Mouse (Mus musculus): ENCODE measurements around the gene Cyld. TPM values are rescaled to one million over a fixed set of nuclear protein-coding genes. Genes with fewer than 3 reads are reported as not detected.

The Cyld gene
- total and polyA plus RNA-seq, 3 experiments = 20.2 to 29.4 (median 22.1) TPM

DNA sequence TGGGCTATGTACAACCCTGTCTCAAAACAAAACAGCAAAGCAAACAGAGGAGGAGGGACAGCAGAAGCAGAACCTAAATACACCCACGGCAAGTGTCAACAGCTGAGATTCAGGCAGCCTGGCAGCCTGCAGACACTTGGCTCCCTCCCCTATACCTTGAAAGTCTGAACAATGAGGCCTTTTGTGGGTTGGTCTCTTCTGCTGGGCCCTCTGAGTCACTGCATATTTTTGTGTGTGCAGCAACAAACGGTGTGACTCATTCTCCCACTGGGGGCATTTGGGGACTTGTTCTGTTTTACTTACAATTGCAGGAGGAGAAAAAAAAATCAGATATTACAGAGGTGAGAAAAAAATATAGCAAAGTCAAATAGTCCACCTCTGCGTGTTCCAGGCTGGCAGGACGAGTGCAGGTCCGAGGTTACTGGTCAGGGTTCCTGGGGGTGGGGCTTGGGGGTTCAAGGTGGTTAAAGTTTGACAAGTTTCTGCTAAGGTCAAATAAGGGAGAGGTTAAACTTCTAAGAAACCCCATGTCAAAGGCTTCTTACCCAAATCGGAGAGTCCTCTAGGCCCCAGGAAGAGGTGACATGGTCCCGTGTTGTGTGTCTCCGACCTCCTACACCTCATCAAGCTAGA is 96.0 kb downstream of the Cyld start:
- Histone ChIP-seq H3K9me3 (replicated peaks; ENCODE audit: low read length) (no peaks in the 10 kb centered on the region), H3K4me3 (replicated peaks in 1 of 3; ENCODE audit: low read depth in 2 of 3, low read length in 2 of 3, poor library complexity in 1 of 3) (no peak overlapping the region), H3K9ac (ENCODE audit: insufficient read depth, low read depth) (no peak overlapping the region), H3K27me3 (replicated peaks) (no peaks in the 10 kb centered on the region), H3K79me2 (replicated peaks; ENCODE audit: control insufficient read depth, extremely low read depth, insufficient read depth, poor library complexity, severe bottlenecking) (no peaks in the 10 kb centered on the region), H3K4me2 (ENCODE audit: insufficient read depth, low read depth, poor library complexity, severe bottlenecking) (no peak overlapping the region), H3K36me3 (replicated peaks in 1 of 2; ENCODE audit: control insufficient read depth in 1 of 2, insufficient read depth in 1 of 2, low read length in 1 of 2) (no peaks in the 10 kb centered on the region), H3K4me1 (ENCODE audit: control insufficient read depth in 1 of 2, insufficient read depth in 2 of 2) (peaks cover 0 to 12% of the 10 kb centered on the region in 2 experiments; a peak in 2 of 4 replicates), H3K27ac (ENCODE audit: insufficient read depth, low read depth) (no peak overlapping the region)
- TF ChIP-seq MAZ (IDR thresholded peaks at IDR 0.05; ENCODE audit: low read depth, low read length) (no peak), NRF1 (IDR thresholded peaks at IDR 0.05; ENCODE audit: low read depth, low read length) (no peak), SMC3 (IDR thresholded peaks at IDR 0.05; ENCODE audit: low read depth, low read length) (no peak)
- peak; percentile 37 for DNase-seq (ENCODE audit: extremely low read depth)
- in situ Hi-C loops (cut with MboI; ENCODE audit: low pct_ligation_motif_present, low pct_unique_long_range_greater_than_20kb, low sequenced_read_pairs) (no loop called here), dilution Hi-C loops (cut with MboI; ENCODE audit: extremely low pct_ligation_motif_present, extremely low pct_unique_long_range_greater_than_20kb, low sequenced_read_pairs) (no loop called here)

DNA sequence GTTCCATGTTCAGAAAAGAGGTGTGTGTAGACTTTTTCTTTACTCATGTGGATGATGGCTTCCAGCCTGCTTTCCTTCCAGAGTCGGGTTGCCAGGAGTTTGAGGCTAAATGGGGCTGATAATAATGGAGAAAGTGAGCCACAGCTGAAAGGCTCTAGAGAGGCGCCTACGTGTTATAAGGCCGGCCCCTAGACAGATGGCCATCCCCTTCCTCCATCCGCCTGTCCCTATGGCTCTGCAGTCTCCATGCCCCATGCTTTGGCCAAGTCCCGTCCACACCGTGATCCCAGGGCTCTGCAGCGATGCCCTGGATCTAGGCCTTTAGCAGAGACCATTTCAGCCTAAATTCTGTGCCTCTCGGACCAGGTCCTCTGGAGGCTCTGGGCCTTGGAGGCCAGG is 96.5 kb downstream of the Cyld start:
- no peak overlapping the region for H3K4me2 ChIP-seq (ENCODE audit: insufficient read depth, low read depth, poor library complexity, severe bottlenecking)
- TF ChIP-seq EP300 (IDR thresholded peaks at IDR 0.05; ENCODE audit: low read length) (no peak), POLR2AphosphoS2 (IDR thresholded peaks at IDR 0.05; ENCODE audit: low read depth, low read length) (no peak), MYC (IDR thresholded peaks at IDR 0.05; ENCODE audit: low read depth, low read length) (no peak), ELF1 (IDR thresholded peaks at IDR 0.05; ENCODE audit: low read depth, low read length) (no peak), IRF4 (IDR thresholded peaks at IDR 0.05; ENCODE audit: low read depth, low read length) (no peak), RCOR1 (conservative IDR thresholded peaks at IDR 0.05; ENCODE audit: low read depth, low read length) (no peak), ETS1 (conservative IDR thresholded peaks at IDR 0.05; ENCODE audit: low read depth, low read length) (no peak)
- no peaks in the 10 kb centered on the region for H3K9me3 ChIP-seq (replicated peaks; ENCODE audit: low read length)
- no peak for DNase-seq (ENCODE audit: extremely low read depth)
- H3K79me2 ChIP-seq (replicated peaks; ENCODE audit: control insufficient read depth, extremely low read depth, insufficient read depth, poor library complexity, severe bottlenecking) = no peaks in the 10 kb centered on the region
- H3K4me1 ChIP-seq (ENCODE audit: control insufficient read depth in 1 of 2, insufficient read depth in 2 of 2) = peaks cover 0 to 12% of the 10 kb centered on the region in 2 experiments; a peak in 2 of 4 replicates
- H3K4me3 ChIP-seq (replicated peaks in 1 of 3; ENCODE audit: low read depth in 2 of 3, low read length in 2 of 3, poor library complexity in 1 of 3) = no peak overlapping the region
- dilution Hi-C loops (cut with MboI; ENCODE audit: extremely low pct_ligation_motif_present, extremely low pct_unique_long_range_greater_than_20kb, low sequenced_read_pairs) = no loop called here
- H3K27ac ChIP-seq (ENCODE audit: insufficient read depth, low read depth) = no peak overlapping the region
- no peaks in the 10 kb centered on the region for H3K36me3 ChIP-seq (replicated peaks in 1 of 2; ENCODE audit: control insufficient read depth in 1 of 2, insufficient read depth in 1 of 2, low read length in 1 of 2)
- H3K27me3 ChIP-seq (replicated peaks) = no peaks in the 10 kb centered on the region
- in situ Hi-C loops (cut with MboI; ENCODE audit: low pct_ligation_motif_present, low pct_unique_long_range_greater_than_20kb, low sequenced_read_pairs) = no loop called here
- no peak overlapping the region for H3K9ac ChIP-seq (ENCODE audit: insufficient read depth, low read depth)

DNA sequence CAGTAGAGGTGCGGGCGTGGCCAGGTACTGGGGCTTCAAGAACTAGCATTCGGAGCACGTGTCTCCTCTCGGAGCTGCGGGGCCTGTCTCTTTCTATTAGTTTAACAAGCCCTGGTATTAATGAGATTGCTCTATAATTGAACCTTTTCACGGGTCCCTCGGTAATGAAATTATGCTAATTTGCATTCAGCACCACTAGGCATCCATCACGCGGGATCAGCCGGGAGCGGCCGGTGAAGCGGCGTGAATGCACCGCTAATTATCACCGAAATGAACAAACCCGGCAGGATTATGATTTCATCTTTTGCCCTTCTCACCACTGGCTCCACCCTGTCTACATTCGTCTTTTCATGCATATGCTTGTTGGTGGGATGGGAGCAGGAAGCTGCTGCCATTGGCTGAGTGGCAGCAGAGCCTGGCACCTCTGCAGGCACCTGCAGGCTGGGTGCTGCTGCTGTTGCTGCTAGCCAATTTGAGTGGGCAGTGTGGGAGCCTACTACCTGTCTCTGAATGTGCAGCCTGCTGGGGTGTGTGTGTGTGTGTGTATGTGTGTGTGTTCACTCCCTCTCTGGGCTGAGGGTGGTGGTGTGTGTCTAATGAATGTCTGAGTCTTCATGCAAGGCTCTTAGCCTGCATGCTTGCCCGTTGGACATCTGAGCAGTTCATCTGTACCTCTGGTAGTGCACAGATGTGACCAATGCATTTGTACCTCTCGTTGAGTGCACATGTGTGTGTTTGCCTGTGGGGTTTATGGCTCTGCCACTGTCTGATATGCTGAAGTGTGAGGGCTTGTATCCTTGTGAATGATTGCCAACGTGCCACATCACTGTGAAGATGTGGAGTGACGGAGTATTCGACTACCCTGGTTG is 97.2 kb downstream of the Cyld start:
- Histone ChIP-seq H3K36me3 (replicated peaks in 1 of 2; ENCODE audit: control insufficient read depth in 1 of 2, insufficient read depth in 1 of 2, low read length in 1 of 2) (no peaks in the 10 kb centered on the region), H3K4me2 (ENCODE audit: insufficient read depth, low read depth, poor library complexity, severe bottlenecking) (no peak overlapping the region), H3K27ac (ENCODE audit: insufficient read depth, low read depth) (no peak overlapping the region), H3K27me3 (replicated peaks) (no peaks in the 10 kb centered on the region), H3K4me1 (ENCODE audit: control insufficient read depth in 1 of 2, insufficient read depth in 2 of 2) (peaks cover 0 to 12% of the 10 kb centered on the region in 2 experiments; a peak in 2 of 4 replicates), H3K9me3 (replicated peaks; ENCODE audit: low read length) (no peaks in the 10 kb centered on the region), H3K4me3 (replicated peaks in 1 of 3; ENCODE audit: low read depth in 2 of 3, low read length in 2 of 3, poor library complexity in 1 of 3) (no peak overlapping the region), H3K9ac (ENCODE audit: insufficient read depth, low read depth) (no peak overlapping the region), H3K79me2 (replicated peaks; ENCODE audit: control insufficient read depth, extremely low read depth, insufficient read depth, poor library complexity, severe bottlenecking) (no peaks in the 10 kb centered on the region)
- no peak for DNase-seq (ENCODE audit: extremely low read depth)
- dilution Hi-C loops (cut with MboI; ENCODE audit: extremely low pct_ligation_motif_present, extremely low pct_unique_long_range_greater_than_20kb, low sequenced_read_pairs) = no loop called here
- TF ChIP-seq BHLHE40 (IDR thresholded peaks at IDR 0.05; ENCODE audit: low read depth, low read length) = no peak
- in situ Hi-C loops (cut with MboI; ENCODE audit: low pct_ligation_motif_present, low pct_unique_long_range_greater_than_20kb, low sequenced_read_pairs) = no loop called here

All from CH12.LX (cell line).